Mouse (Mus musculus) heart, embryonic 12.5 days (tissue): ENCODE measurements around the gene Zfp346. TPM values are rescaled to one million over a fixed set of nuclear protein-coding genes. Genes with fewer than 3 reads are reported as not detected.

Source experiments
- ATAC-seq: fragments of 200-750 bp; cut with Nextera tagmentation; 2 replicates; pipeline ENCODE4 v1.8.0; 2017; ENCODE audit warnings: moderate TSS enrichment, moderate library complexity; ENCODE audit not compliant: insufficient number of reproducible peaks, low FRiP score
- H3K27ac ChIP-seq: fragments of 300-500 bp; sonication (generic); 2 replicates; pipeline ENCODE4 v1.5.1; 2016; ENCODE audit warnings: mild to moderate bottlenecking, moderate library complexity; ENCODE audit not compliant: poor library complexity, severe bottlenecking
- H3K27me3 ChIP-seq: fragments of 300-500 bp; sonication (generic); replicated peaks from 2 replicates; pipeline ENCODE4 v1.6.1; 2016; ENCODE audit warnings: mild to moderate bottlenecking, moderate library complexity
- H3K36me3 ChIP-seq: fragments of 300-500 bp; sonication (generic); 2 replicates; pipeline ENCODE4 v1.6.1; 2016; ENCODE audit warnings: mild to moderate bottlenecking, moderate library complexity
- H3K4me1 ChIP-seq: fragments of 300-500 bp; sonication (generic); replicated peaks from 2 replicates; pipeline ENCODE4 v1.6.1; 2016; ENCODE audit warnings: mild to moderate bottlenecking
- H3K4me2 ChIP-seq: fragments of 300-500 bp; sonication (generic); 2 replicates; pipeline ENCODE4 v1.6.1; 2016; ENCODE audit warnings: mild to moderate bottlenecking, moderate library complexity
- H3K4me3 ChIP-seq: fragments of 300-500 bp; sonication (generic); 2 replicates; pipeline ENCODE4 v1.5.1; 2016; ENCODE audit warnings: mild to moderate bottlenecking
- H3K9ac ChIP-seq: fragments of 300-500 bp; sonication (generic); 2 replicates; pipeline ENCODE4 v1.6.1; 2016; ENCODE audit warnings: mild to moderate bottlenecking, moderate library complexity
- H3K9me3 ChIP-seq: fragments of 300-500 bp; sonication (generic); replicated peaks from 2 replicates; pipeline ENCODE4 v1.6.1; 2016; ENCODE audit warnings: mild to moderate bottlenecking, moderate library complexity
- WGBS: fragments of 180-500 bp; shearing (Covaris S2); methylation state at CpG from one replicate; pipeline ENCODE4 v1.1.7; 2016; 5-methylcytosine and 5-hydroxymethylcytosine counted together
- polyA plus RNA-seq: library from polyadenylated mRNA; unstranded; fragments of >200 nt; fragmentation: Nextera tagmentation; extraction: Ambion mirVana; gene quantifications from 2 replicates; pipeline ENCODE4 v1.2.1, GENCODE M21; 2016

Gene Zfp346
- polyA plus RNA-seq, 1 experiment from 2014 or later, result 18.6 TPM

DNA sequence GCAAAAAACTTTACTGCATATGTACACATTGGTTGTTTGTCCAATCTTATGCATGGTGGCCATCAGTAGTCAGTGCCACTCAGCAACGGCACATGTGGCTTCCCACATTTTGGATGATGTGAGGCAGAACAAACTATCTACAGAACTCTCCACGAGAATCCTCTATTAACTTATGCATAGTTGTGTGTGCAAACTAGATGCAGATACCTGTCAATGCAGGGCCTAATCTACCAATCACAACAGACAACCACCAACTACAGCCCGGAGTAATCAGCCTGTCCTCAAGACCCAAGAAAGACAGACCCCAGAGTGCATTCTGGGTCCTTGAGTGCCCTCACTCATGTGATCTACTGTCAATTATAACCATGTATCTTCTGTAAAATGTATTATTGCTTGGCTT is 2.7 kb upstream of the Zfp346 start:
- Histone ChIP-seq H3K9me3 (no peaks in the 10 kb centered on the region), H3K4me2 (no peak overlapping the region), H3K27ac (no peak overlapping the region), H3K9ac (no peak overlapping the region), H3K4me3 (no peak overlapping the region), H3K4me1 (peaks cover 21% of the 10 kb centered on the region), H3K27me3 (no peaks in the 10 kb centered on the region), H3K36me3 (no peaks in the 10 kb centered on the region)
- WGBS, result 94% methylated on average over 3 of the region's 3 CpGs
- ATAC-seq, result no peak

DNA sequence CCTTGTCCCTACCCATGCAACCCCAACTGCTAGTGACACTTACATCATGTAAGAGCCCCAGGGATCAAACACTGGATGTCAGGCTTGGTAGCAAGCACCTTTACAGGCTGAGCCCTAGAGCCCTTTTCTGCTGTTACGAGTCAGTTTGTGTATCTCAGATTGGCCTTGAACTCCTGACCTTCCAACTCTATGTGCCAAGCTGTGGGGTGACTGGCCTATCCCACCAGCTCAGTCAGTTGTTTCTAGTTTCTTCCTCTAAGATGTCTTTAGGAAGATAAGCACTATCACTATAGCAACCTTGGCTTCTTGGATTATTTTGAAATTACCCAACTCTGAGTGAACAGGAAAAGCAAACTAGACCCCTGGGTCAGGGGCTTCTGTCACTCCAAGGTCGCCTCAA is 1.8 kb upstream of the Zfp346 start:
- no peaks in the 10 kb centered on the region for H3K27me3 ChIP-seq
- ATAC-seq, result no peak
- WGBS, result 58% methylated on average over 2 of the region's 2 CpGs
- no peak overlapping the region for H3K9ac ChIP-seq
- no peak overlapping the region for H3K4me2 ChIP-seq
- peaks cover 8% of the 10 kb centered on the region for H3K36me3 ChIP-seq
- H3K4me1 ChIP-seq, result peaks cover 30% of the 10 kb centered on the region
- no peak overlapping the region for H3K4me3 ChIP-seq
- H3K9me3 ChIP-seq, result no peaks in the 10 kb centered on the region
- no peak overlapping the region for H3K27ac ChIP-seq

DNA sequence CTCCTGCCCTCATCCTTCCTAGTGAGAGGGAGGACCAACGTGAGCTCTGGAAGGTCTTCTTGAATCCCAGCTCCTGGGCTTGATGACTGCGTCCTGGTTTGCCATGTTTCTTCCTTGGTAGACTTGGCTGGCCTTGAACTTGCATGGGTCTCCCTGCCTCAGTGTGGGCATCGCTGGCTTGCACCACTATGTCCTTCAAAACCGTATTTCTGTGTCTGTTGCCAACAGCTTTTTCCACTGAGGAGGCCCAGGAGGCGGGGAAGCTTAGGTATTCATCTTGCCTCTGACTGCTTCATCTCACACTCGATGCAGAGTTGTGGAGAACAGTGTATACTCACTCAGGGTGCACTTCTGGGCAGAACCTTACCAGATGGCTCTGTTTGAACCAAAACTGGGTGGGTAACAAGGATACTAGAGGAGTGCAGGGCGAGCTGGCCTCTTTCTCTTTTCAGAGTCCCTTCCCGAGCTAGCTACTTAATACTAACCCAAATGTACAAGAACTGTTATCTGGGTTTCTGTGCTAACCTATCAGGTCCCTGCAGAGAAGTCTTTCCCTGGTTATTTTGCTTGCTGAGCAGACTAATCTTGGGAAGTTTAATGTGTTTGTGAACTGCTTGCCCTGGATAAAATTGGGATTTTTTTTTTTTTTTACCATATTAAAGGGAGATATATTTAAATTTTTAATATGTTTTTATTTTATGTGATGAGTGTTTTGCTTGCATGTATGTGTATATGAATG is 1.0 kb downstream of the Zfp346 start:
- H3K27ac ChIP-seq, result peak overlapping the region; percentile 85
- peak overlapping the region; percentile 91 for H3K4me3 ChIP-seq
- no peaks in the 10 kb centered on the region for H3K27me3 ChIP-seq
- H3K9ac ChIP-seq, result peak overlapping the region; percentile 89
- 15% methylated on average over 8 of the region's 8 CpGs for WGBS
- peaks cover 21% of the 10 kb centered on the region for H3K36me3 ChIP-seq
- peaks cover 24% of the 10 kb centered on the region for H3K4me1 ChIP-seq
- no peak for ATAC-seq
- no peaks in the 10 kb centered on the region for H3K9me3 ChIP-seq
- peak overlapping the region; percentile 75 for H3K4me2 ChIP-seq

DNA sequence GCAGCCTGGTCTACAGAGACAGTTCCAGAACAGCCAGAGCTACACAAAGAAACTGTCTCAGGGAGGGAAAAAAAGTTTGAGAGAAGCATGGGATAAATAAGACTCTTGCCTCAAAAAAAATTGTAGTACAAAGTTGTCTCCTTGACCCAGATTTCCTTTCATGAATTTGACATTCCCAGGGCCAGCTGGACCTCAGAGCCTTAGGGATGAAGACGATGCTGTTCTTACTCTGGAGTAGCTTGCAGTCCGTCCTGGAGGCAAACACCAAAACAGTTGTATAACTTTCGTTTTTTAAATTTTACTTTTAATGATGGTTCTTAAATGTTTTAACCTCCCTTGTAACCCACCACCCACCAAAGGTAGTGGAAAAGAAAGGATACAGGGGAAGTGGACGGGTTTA is 2.0 kb downstream of the Zfp346 start:
- Histone ChIP-seq H3K9ac (peak overlapping the region; percentile 48; the same call in 1 of the 2 replicates), H3K36me3 (peaks cover 24% of the 10 kb centered on the region), H3K27me3 (no peaks in the 10 kb centered on the region), H3K4me3 (0 out of 2 replicates have a peak overlapping the region, but pooled peaks have one; percentile 6), H3K27ac (peak overlapping the region; percentile 91), H3K9me3 (no peaks in the 10 kb centered on the region), H3K4me1 (peaks cover 24% of the 10 kb centered on the region), H3K4me2 (peak overlapping the region; percentile 42; the same call in 1 of the 2 replicates)
- ATAC-seq, result no peak
- 81% methylated on average over 4 of the region's 4 CpGs for WGBS

DNA sequence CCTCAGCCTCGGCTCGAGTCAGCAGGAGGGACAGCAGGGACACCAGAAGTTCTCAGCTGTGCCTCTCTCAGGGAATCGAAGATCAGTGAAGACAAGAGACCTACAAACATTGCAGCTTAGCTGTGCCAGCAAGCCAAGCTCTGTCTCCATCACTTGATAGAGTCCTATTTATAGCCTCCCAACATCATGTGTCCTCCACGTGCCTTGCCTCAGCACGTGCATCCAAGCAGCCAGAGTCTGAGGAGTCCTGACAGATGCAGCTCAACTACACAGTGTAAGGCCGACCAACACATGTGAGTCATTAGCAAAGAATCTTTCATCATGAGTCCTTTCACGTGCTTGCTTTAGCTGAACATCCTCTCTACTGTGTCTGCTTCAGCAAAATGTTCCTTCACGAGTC is 2.6 kb downstream of the Zfp346 start:
- WGBS, result 46% methylated on average over 8 of the region's 8 CpGs
- no peak for ATAC-seq

DNA sequence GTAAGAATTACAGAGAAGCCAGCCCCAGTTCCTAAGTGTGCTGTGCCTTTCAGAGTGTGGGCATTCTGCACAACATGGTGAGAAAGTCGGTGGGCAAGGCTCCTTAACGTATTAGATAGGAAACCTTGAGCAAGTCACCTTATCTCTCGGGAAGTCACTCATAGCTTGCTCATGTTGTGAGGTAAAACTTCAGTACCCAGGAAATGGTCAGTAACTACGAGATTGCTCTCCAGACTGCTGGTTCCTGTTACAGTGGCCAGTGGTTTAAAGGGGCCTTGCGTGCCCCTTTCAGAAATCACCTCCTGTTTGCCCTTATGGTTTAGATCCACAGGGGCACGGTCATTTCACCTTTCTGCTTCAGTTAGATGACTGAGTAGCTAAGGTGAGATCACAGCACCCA is 9.3 kb downstream of the Zfp346 start:
- Histone ChIP-seq H3K4me2 (no peak overlapping the region), H3K27ac (no peak overlapping the region), H3K4me1 (no peaks in the 10 kb centered on the region), H3K27me3 (no peaks in the 10 kb centered on the region), H3K4me3 (no peak overlapping the region), H3K36me3 (peaks cover 68% of the 10 kb centered on the region), H3K9ac (no peak overlapping the region), H3K9me3 (no peaks in the 10 kb centered on the region)
- no peak for ATAC-seq
- WGBS, result 57% methylated on average over 6 of the region's 6 CpGs

More for the DNA sequence above, 2.6 kb downstream of the Zfp346 start:
- no peak overlapping the region for H3K4me3 ChIP-seq
- H3K4me2 ChIP-seq, result peak overlapping the region; percentile 42; the same call in 1 of the 2 replicates
- peaks cover 24% of the 10 kb centered on the region for H3K36me3 ChIP-seq
- peaks cover 24% of the 10 kb centered on the region for H3K4me1 ChIP-seq
- peak overlapping the region; percentile 48; the same call in 1 of the 2 replicates for H3K9ac ChIP-seq
- H3K27ac ChIP-seq, result peak overlapping the region; percentile 91
- H3K9me3 ChIP-seq, result no peaks in the 10 kb centered on the region
- no peaks in the 10 kb centered on the region for H3K27me3 ChIP-seq

DNA sequence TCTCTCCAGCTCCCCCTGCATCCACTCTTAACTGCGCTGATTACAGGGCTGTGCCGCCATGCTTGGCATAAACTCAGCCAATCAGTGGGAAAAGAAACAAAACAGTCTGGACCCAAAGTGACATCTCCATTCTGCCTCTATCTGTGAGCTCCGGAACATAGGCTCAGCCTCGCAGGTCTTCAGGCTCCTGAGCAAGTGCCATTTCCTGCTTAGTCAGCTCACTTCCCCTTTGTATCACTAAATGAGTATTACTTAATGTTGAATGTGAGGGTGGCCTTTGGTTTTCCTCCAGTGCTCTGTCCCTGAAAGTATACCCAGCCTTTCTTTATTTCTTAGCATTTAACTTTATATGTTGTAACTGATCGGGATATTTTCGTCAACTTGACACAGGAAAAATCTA is 19.8 kb downstream of the Zfp346 start:
- peaks cover 71% of the 10 kb centered on the region for H3K36me3 ChIP-seq
- no peak overlapping the region for H3K4me2 ChIP-seq
- H3K27me3 ChIP-seq, result no peaks in the 10 kb centered on the region
- no peak for ATAC-seq
- no peak overlapping the region for H3K27ac ChIP-seq
- no peaks in the 10 kb centered on the region for H3K9me3 ChIP-seq
- H3K9ac ChIP-seq, result no peak overlapping the region
- 86% methylated on average over 6 of the region's 6 CpGs for WGBS
- no peak overlapping the region for H3K4me3 ChIP-seq
- no peaks in the 10 kb centered on the region for H3K4me1 ChIP-seq

DNA sequence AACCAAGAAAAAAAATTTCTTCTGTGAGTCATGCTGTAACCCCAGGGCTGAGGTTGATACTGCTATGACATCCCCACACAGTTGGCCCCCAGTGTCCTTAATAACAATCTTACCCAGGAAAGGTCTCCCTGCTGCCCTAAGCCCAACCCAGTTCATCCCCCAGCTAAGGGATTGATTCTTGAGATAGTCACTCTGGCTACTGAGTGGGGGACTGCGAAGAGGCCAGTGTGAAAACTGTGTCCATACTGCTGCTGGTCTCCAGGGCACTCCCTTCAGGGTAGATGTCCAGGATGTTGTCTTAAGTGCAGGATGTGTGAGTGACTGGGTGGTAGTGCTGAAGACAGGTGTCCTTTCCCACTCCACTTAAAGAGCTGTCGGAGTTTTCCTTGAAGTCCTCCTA is 28.3 kb downstream of the Zfp346 start, which contains the start of gene Gm17617:
Gm17617 (minus strand) TSS at position 101 of the 400 bp plus-strand sequence.
- Histone ChIP-seq H3K27me3 (no peaks in the 10 kb centered on the region), H3K4me1 (peaks cover 5% of the 10 kb centered on the region; the same call in 1 of the 2 replicates), H3K9ac (no peak within 1 kb of the TSS), H3K4me3 (no peak within 1 kb of the TSS), H3K4me2 (no peak within 1 kb of the TSS), H3K36me3 (peaks cover 59% of the 10 kb centered on the region), H3K27ac (no peak within 1 kb of the TSS), H3K9me3 (no peaks in the 10 kb centered on the region)
- ATAC-seq, result no peak
- WGBS, result 92% methylated on average over 2 of the region's 2 CpGs

DNA sequence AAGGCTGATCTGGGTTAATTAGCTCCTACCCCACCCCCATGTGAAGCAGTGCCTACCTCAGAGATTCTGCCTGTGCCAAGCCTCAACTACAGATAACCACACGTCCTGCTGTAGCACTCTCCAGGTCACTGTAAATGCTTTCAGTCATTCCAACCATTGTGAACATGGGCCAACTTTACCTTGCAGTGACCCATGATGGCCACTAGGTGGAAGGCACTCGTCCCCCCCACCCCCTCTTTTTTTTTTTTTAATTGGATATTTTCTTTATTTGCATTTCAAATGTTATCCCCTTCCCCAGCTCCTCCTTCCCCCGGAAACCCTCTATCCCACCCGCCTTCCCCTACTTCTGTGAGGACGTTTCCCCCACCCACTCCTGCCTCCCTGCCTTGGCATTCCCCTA is 30.3 kb downstream of the Zfp346 start:
- Histone ChIP-seq H3K9me3 (no peaks in the 10 kb centered on the region; the same call in 1 of the 2 replicates), H3K4me1 (peaks cover 5% of the 10 kb centered on the region; the same call in 1 of the 2 replicates), H3K27me3 (no peaks in the 10 kb centered on the region), H3K4me2 (no peak overlapping the region), H3K4me3 (no peak overlapping the region), H3K9ac (no peak overlapping the region), H3K27ac (no peak overlapping the region), H3K36me3 (peaks cover 41% of the 10 kb centered on the region)
- 2% methylated on average over 5 of the region's 5 CpGs for WGBS
- ATAC-seq, result no peak

DNA sequence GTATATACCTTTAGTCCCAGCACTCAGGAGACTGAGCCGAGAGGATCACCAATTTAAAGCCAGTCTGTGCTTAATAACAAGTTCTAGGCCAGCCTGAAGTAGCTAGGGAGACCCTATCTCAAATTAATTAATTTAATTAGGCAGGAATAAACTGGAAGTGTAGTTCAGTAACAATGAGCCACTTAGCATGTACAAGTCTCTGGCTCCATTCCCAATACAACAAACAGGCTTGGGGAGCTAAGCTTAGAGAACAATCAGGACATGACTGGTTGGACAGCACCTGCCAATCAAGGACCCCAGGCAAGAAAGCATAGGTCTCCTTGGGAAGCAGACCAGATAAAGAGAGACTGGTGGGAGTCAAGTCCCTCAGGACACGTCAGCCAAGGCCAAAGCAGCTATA is 35.2 kb downstream of the Zfp346 start:
- H3K9me3 ChIP-seq, result no peaks in the 10 kb centered on the region; the same call in 1 of the 2 replicates
- H3K27ac ChIP-seq, result no peak overlapping the region
- no peak overlapping the region for H3K4me2 ChIP-seq
- no peaks in the 10 kb centered on the region for H3K36me3 ChIP-seq
- no peak overlapping the region for H3K4me3 ChIP-seq
- no peak overlapping the region for H3K9ac ChIP-seq
- no peak for ATAC-seq
- WGBS, result 69% methylated on average over 2 of the region's 2 CpGs
- H3K27me3 ChIP-seq, result no peaks in the 10 kb centered on the region
- peaks cover 1% of the 10 kb centered on the region; the same call in 1 of the 2 replicates for H3K4me1 ChIP-seq

DNA sequence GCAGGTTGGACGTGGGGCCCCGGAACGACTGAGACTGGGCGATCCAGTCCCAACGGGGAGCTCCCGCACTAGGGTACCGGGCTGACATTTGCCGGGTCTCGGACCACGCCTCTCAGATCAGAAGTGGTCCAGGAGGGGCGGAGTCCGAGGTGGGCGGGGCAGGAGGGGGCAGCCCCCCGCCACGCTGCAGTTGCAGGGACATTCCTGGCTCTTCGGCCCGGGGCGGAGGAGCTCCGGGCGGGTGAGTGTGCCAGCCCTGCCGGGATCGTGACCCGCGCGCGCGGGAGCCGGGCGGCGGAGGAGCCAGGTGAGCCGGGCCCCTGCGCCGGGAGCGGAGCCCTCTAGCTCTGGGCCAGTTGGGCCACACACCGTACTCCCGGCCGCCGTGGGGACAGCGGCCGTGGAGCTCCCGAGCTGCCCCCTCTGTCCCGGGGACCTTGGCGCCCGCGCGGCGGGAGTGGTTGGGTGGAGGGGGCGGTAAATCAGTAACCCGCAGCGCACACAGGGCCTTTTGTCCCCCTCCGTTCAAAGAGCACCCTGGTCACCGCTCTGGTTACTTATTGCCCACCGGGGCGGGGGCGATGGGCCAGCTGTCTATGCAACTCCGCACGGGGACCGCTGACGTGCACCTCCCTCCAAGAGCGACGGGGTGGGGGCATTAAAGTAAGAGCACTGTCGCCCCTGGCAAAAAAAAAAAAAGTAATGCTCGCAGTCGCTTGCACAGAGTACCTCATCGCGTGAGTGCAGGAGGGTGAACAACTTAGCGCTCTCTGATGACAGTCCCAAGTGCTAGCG is 47.7 kb downstream of the Zfp346 start, which contains the start of gene Fgfr4:
Fgfr4 (plus strand) TSS at position 20 of the 795 bp plus-strand sequence.
- WGBS, result 2% methylated on average over 67 of the region's 68 CpGs
- peak within 1 kb of the TSS; percentile 90 for H3K4me2 ChIP-seq
- H3K9ac ChIP-seq, result peak within 1 kb of the TSS; percentile 66
- H3K27ac ChIP-seq, result no peak within 1 kb of the TSS
- peak within 1 kb of the TSS; percentile 54 for H3K4me3 ChIP-seq
- peak; percentile 57 for ATAC-seq
- peaks cover 55% of the 10 kb centered on the region for H3K27me3 ChIP-seq
- H3K4me1 ChIP-seq, result peaks cover 8% of the 10 kb centered on the region; the same call in 1 of the 2 replicates
- H3K36me3 ChIP-seq, result no peaks in the 10 kb centered on the region
- no peaks in the 10 kb centered on the region for H3K9me3 ChIP-seq
